Mouse (Mus musculus): ENCODE results near the gene Tenm2. TPM values are rescaled to one million over a fixed set of nuclear protein-coding genes. Genes with fewer than 3 reads are reported as not detected.

The Tenm2 gene
- total RNA-seq, 2 experiments from 2014 or later, result 0.32 to 0.59 TPM

GRCm38 (mm10) chr11:36137840-36138239, 1097.9 kb downstream of the Tenm2 start:
- no peak for DNase-seq (ENCODE audit: low spot score)

GRCm38 (mm10) chr11:36137276-36137675, 1098.5 kb downstream of the Tenm2 start:
- no peak for DNase-seq (ENCODE audit: low spot score)

DNA sequence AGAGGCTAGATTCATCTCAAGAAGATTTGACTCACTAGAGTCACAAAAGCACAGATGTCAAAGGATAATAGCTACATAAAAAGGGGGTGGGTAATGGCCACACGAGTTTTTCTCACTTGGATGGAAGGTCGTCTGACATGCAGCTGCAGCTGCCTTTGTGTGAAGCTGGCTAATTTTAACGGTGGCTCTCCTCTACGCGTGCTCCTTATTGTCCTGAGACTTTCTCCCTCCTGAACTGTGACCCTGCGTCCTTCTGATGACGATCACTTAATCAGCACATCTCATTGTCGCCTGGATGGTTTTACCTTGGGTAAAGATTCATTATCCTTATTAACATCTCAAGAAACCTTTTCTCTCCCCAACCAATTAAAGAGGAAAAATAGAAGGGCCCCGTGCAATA, 1101.1 kb downstream of the Tenm2 start:
- no peak for DNase-seq (ENCODE audit: low spot score)

- DNase-seq (ENCODE audit: low spot score), result no peak
Measured at GRCm38 (mm10) chr11:36123275-36123674, 1112.5 kb downstream of the Tenm2 start.

DNA sequence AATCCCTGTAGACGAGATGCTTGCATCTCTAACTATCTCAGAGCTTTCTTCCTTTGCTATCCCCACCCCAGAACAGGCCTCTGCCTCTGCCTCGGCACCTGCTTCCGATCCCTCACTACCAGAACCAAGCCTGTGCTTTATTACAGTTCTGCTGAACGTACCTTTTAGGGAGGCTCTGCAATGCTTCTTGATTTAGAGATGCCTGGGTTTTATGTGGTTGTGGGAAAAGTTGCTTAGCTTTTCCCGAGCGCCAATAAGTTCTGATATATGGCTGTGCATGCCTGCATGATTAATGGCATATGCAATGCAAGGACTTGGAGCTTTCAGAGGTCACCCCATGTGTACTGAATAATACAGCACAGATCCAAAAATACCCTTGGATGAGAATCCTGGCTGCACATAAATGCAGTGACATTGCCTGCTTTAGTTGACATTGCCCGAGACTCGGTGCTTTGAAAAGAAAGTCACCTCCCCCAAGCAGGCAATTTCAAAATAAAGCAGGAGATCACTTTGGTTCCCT, 1114.3 kb downstream of the Tenm2 start:
- DNase-seq (ENCODE audit: low spot score), result no peak

DNA sequence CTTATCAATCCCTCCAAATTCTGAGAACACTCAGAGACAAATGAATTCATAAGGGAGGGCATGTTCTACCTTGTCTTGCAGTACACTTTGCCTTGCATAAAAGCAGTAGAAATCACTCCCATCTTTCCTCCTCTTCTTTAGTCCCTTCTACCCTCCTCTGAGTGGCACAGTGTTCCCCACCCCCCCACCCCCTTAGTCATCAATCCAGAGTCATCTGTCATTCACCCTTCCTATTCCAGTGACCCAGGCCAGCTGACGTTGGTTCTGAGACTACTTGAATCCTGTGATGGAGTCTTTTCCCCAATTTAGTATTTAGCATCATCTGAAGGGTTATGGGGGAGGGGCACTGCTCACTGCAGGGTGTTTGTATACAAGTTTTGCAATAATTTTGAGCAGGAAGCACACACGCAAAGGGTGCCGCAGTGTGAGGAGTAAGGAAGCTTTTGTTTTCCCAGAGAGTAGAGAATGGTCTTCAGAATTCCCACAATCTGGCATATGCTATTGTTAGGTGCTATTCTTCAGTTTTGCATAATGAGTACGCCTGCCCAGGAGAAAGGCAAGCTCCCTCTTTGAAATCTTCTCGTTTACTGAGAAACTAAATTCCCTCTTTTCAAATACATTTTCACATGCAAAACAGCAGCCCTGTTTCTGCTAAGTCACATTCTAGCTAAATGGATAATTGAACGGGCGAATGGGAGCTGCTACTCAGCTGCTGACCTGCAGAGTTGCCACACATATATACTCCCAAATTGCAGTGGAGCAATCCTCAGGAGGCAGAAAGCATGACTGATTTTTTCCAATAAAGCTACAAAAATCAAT, 1115.0 kb downstream of the Tenm2 start:
- no peak for DNase-seq (ENCODE audit: low spot score)

DNA sequence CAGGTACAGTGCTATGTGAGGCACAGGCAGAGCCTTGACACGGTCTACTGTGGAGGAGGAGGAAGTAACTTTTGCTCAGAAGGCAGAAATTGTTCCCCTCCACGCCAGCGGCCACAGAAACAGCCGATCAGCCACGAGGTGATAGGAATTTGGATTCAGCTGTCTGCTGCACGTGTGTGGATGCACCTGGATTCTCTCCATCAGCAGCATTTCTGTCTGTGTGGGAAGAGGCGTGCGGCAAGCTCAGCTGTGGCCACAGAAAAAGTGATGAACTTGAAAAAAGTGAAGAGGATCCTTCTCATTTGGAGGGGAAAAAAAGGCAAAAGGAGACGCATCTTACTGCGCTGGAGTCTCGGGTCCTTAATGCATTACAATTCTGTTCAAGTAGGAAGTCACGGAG, 1122.4 kb downstream of the Tenm2 start:
- DNase-seq (ENCODE audit: low spot score), result no peak

DNA sequence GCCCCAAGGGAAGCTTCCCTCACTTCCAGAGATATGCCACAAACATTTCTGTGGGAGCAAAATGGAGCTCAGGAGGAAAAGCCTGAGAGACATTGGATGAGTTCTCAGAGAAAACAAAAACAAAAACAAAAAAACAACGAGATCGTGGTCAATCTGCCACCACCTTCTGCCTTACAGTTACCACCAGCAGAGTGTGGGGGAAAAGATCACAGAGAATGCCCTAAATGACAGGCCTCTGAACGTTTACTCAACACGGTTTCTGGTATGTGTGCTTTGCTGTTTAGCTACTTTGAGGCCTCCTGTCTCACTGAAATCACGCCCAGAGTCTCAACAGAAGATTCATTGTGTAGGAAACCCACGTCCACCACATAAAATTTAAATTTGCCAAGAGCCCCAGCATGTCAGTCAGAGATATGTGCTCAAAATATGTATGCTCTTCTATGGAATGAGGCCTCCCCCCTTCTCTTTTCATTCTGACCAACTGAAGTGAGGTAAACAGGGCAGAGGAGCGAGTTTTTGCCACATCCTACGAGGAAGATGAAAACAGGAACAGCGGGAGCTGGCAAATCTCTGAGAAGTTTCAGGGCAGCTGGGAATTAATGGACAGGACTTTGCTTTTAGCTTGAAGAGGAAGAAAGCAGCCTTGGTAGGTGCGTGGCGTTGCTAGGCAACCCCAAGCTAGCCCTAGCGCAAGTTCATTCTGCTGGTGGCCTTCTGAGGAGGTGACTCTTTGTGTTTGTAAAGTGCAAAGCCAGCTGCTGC, 1126.6 kb downstream of the Tenm2 start:
- DNase-seq (ENCODE audit: low spot score), result no peak

- no peak for DNase-seq (ENCODE audit: low spot score)
Measured at GRCm38 (mm10) chr11:36107840-36108239, 1127.9 kb downstream of the Tenm2 start.

- no peak for DNase-seq (ENCODE audit: low spot score)
Measured at GRCm38 (mm10) chr11:36106639-36107038, 1129.1 kb downstream of the Tenm2 start.

DNA sequence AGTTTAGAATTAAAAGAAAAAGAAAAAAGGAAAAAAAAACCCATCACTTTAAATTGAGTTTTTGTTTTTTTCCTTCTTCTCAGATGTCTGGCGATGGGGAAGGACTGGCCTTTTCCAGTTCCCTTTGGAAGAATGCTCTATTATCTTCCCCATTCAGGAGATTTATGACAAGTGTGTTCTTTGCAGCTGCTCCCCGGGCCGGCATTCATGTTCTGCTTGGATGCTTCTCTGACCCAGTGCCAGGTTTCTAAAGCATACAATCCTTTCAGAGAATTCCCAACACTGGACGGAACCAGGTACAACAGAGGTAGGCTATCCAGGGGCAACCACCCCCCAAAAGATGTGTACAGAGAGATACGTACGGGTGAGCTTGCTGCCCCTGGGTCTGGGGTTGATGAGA, 1132.2 kb downstream of the Tenm2 start:
- DNase-seq (ENCODE audit: low spot score), result no peak

DNA sequence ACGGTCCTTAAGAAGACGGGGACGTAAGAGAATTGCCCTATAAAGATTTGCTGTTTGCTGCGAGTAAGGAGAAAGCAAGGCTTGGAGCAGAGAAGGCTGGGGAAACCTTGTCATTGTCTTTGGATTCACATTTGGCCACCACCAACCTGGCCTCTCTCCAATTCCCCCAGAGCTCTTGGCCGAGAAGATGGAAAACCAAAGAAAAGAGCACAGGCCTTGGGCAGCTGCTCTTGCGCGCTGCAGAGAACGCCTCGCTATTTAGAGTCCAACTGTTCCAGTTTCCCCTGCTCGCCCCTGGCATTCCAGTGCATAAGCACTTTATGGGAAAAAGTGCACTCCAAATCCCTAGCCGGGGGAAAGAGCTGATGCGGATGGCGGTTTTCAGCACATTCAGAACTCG, 1139.5 kb downstream of the Tenm2 start:
- DNase-seq (ENCODE audit: low spot score), result peak; percentile 23

DNA sequence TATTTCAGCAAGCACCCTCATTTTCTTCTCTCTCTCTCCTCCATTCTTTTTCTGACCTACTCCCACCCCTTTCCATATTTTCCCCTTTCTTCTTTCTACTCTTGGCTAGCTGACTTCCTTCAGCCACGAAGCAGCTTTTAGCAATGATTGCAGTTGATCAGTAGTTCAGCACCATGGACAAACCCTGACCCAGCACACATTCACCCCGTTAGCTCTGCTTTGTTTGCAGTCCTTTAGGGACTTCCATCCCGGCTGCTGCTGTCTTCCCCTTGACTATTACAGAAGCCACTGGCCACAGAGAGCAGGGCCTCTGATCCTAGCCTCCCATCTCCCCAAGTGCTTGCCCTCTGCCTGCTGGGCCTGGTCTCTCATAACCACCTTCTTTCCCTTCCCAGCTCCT, 1145.6 kb downstream of the Tenm2 start:
- DNase-seq (ENCODE audit: low spot score), result no peak

DNA sequence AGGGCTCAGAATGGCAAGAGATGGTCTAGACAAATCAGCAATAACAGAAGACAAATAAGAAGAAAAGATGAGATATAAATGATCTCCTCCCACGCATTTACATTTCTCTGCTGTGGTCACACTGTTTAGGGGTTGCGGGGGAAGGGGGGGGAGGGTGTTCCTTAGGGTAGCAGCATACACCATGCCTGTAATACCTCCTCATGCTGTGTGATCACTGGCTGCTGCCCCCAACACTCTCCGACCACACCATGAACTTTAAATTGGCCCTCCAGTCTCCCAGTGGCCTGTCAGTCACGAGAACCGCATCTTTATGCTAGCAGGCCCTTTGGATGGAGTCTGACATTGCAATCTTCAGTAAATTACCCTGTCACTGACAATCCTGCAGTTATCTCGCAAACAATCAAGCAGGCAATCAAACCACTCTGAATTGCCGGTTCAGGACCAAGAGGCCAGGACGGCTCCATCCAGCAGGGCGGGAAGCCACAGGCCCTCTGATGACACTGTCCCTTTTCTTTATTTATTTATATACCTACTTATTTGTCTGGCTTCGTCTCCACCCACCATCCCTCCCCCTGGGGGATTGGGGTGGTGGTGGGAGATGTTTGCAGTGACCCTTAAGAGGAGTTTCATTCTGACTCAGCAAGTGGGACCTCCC, 1154.2 kb downstream of the Tenm2 start:
- no peak for DNase-seq (ENCODE audit: low spot score)

DNA sequence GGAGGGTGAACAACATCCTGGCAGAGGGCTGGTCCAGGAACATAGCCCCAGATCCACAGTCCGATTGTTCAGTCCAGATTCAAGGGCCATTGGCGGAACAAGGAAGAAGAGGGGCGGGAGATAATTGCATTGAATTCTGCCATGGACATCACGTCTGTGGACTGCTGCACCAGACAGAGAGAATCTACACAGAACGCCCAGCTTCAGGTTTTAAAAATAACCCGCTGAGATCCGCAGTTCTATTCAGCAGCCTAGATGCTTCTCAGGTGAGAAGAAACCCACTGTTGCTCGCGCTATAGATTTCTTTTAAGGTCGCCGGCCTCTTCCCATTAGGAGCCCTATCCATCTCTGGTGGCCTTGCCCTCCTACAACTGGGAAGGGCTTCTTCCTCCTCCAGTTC, 1155.0 kb downstream of the Tenm2 start:
- DNase-seq (ENCODE audit: low spot score), result no peak

DNA sequence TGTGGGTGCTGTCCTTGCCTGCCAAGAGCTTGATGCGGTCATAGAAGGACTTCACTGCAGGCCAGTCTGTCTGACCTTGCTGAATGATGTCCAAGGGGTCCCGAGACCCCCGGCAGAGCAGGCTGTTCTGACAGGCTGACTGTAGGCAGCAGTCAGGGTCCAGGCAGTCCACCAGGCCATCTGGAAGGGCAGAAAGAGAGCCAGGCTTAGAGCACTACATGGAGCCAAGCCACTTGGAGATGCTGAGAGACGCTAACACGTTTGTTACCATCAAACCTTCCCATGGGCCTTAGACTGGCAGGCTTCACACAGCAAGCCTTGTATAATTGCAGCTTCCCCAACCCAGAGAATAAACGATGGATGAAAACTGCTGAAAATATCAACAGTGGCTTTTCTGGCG, 1157.4 kb downstream of the Tenm2 start:
- no peak for DNase-seq (ENCODE audit: low spot score)

DNA sequence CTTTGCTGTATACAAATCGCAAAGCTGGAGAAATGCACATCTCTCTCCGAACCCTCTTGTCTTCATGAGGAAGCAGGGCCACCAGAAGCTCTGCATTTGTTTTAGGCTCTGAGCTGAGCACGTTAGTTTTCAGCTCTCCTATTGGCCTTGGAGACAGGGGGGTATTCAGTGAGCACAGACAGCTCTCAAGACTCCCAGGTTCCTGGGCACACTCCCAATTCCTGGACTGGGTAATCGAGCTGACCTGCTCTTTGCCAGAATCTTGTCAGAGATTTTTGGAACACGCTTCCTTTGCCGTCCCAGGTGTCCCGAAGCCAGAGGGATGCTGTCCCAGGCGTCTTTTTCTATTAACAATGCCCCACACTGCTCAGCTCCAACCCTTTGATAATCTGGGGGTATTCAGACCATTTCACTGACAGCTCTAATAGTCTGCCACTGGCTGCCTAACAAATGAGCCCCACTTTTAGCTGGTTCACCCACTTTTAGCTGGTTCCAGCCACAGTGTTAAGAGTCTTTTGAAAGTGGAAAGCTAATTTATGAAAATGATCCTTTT, 1161.7 kb downstream of the Tenm2 start:
- no peak for DNase-seq (ENCODE audit: low spot score)

GRCm38 (mm10) chr11:36073074-36073818, 1162.5 kb downstream of the Tenm2 start:
- DNase-seq (ENCODE audit: low spot score), result peak; percentile 5

DNA sequence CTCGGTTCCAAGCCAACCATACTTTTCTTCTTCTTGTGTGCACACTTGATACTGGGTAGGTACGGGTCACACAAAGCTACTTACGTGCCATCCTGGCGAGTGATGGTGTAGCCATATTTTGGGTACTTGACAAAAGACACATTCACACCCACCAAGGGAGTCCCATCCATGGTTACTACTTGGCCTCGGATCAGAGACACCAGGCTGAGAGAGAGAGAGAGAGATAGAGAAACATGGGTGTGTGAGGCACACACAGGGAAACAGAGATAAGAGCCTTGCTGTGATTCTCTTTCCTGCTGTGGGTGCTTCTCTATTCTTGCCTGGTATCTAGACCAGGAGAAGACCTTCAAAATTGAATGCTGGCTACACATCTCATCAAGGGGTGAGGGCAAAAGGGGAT, 1163.1 kb downstream of the Tenm2 start:
- DNase-seq (ENCODE audit: low spot score), result no peak

GRCm38 (mm10) chr11:36072038-36072437, 1163.7 kb downstream of the Tenm2 start:
- DNase-seq (ENCODE audit: low spot score), result no peak

- no peak for DNase-seq (ENCODE audit: low spot score)
Measured at GRCm38 (mm10) chr11:36059325-36059843, 1176.4 kb downstream of the Tenm2 start.
